In genomic region chr15:84235646-84236045, GRCm38 (mm10) we compare ENCODE assay signal across 8 mouse cellular contexts. TPM values are rescaled to one million over a fixed set of nuclear protein-coding genes. Genes with fewer than 3 reads are reported as not detected.
DNase-seq lines count a peak whose midpoint lies in the region; ATAC-seq lines count a peak whose summit lies in the region.

No protein-coding gene starts in this region.

- H3K27ac ChIP-seq in hindbrain, embryonic 16.5 days (ENCODE audit: low read depth, low read length): no peak overlapping the region; the same call in 1 of the 2 replicates

- H3K4me2 ChIP-seq in hindbrain, embryonic 16.5 days (ENCODE audit: low read length): no peak overlapping the region

- peak; percentile 40; the same call in 1 of the 2 replicates for ATAC-seq in hindbrain, embryonic 16.5 days
- no peak for ATAC-seq in activated CD4-positive, CD25-positive, alpha-beta regulatory T cell, adult 4 months

- no peaks in the 10 kb centered on the region for H3K9me3 ChIP-seq in hindbrain, embryonic 16.5 days (ENCODE audit: control insufficient read depth, low read length)

- H3K9ac ChIP-seq in hindbrain, embryonic 16.5 days (ENCODE audit: low read depth, low read length): no peak overlapping the region

- H3K4me1 ChIP-seq in hindbrain, embryonic 16.5 days (ENCODE audit: control insufficient read depth, insufficient read depth, low read depth, low read length): peaks cover 36% of the 10 kb centered on the region

- WGBS in hindbrain, embryonic 16.5 days: 51% methylated on average over 7 of the region's 7 CpGs

- no peak overlapping the region for H3K4me3 ChIP-seq in hindbrain, embryonic 16.5 days (ENCODE audit: low read length)

- H3K27me3 ChIP-seq in hindbrain, embryonic 16.5 days (replicated peaks; ENCODE audit: control insufficient read depth, insufficient read depth, low read length): no peaks in the 10 kb centered on the region

- H3K36me3 ChIP-seq in hindbrain, embryonic 16.5 days (ENCODE audit: control insufficient read depth, insufficient read depth, low read length): no peaks in the 10 kb centered on the region

- peak; percentile 71 for DNase-seq in gastrocnemius, postnatal 25 days
- no peak for DNase-seq in gastrocnemius, postnatal 10 days
- peak; percentile 39 for DNase-seq in adrenal gland, postnatal 10 days
- peak; percentile 80 to 89 for DNase-seq in lung, postnatal 4 days
- DNase-seq in neural tube, embryonic 10.5 days (ENCODE audit: extremely low spot score, low spot score): no peak
- no peak for DNase-seq in left cerebral cortex, postnatal 36 days (ENCODE audit: low spot score in 2 of 2)

- intact Hi-C loops in left cerebral cortex, postnatal 36 days (cut with DNase I): no loop called here

RNA-seq across cellular contexts. Expression of gene Parvb, which starts 3.8 kb away (rescaled TPM):
- 10 to 100 TPM; 51.5 to 57.7 TPM for total RNA-seq in gastrocnemius, postnatal 25 days (2021)
- total RNA-seq in gastrocnemius, postnatal 10 days (2021): 10 to 100 TPM; 80.9 to 83.6 TPM
- 10 to 100 TPM; 33.2 to 42.1 TPM for total RNA-seq in adrenal gland, postnatal 10 days (2021)
- 4.3 and 4.8 TPM in 2 replicates for polyA plus RNA-seq in hindbrain, embryonic 16.5 days (2015; fragmentation: Nextera tagmentation; extraction: Ambion mirVana)
- polyA plus RNA-seq in activated CD4-positive, CD25-positive, alpha-beta regulatory T cell, adult 4 months (2017; shearing (Covaris generic)): 1 to 10 TPM in 1 of 2 experiments, not detected in 1; 1.9 TPM
- 10 to 100 TPM; 21.4 to 26.7 TPM for total RNA-seq in left cerebral cortex, postnatal 36 days (2021)

RNA-seq across cellular contexts. Expression of gene Samm50, which starts 43.6 kb away (rescaled TPM):
- total RNA-seq in gastrocnemius, postnatal 25 days (2021): 100 to 1,000 TPM; 171 to 173 TPM
- 100 to 1,000 TPM; 159 to 191 TPM for total RNA-seq in gastrocnemius, postnatal 10 days (2021)
- 100 to 1,000 TPM; 240 to 293 TPM for total RNA-seq in adrenal gland, postnatal 10 days (2021)
- polyA plus RNA-seq in hindbrain, embryonic 16.5 days (2015; fragmentation: Nextera tagmentation; extraction: Ambion mirVana): 94.4 and 95.3 TPM in 2 replicates
- polyA plus RNA-seq in activated CD4-positive, CD25-positive, alpha-beta regulatory T cell, adult 4 months (2017; shearing (Covaris generic)): 10 to 100 TPM; 44.6 to 47.6 TPM
- total RNA-seq in left cerebral cortex, postnatal 36 days (2021): 100 to 1,000 TPM in 1 of 2 experiments, 10 to 100 TPM in 1; 95.0 to 106 TPM

Comparison
In these comparisons a context has a peak if more than half of its experiments do, and no peak if none do; other contexts are left out.
1. DNase-seq: peak in gastrocnemius, postnatal 25 days (single experiment), adrenal gland, postnatal 10 days (single experiment) and lung, postnatal 4 days (2 of 2); none in gastrocnemius, postnatal 10 days (single experiment), neural tube, embryonic 10.5 days (single experiment) and left cerebral cortex, postnatal 36 days (0 of 2).